ENCODE assay signal across 7 mouse cellular contexts in genomic region chr5:31452562-31452878, GRCm38 (mm10). TPM values are rescaled to one million over a fixed set of nuclear protein-coding genes. Genes with fewer than 3 reads are reported as not detected.
DNase-seq lines count a peak whose midpoint lies in the region; ATAC-seq lines count a peak whose summit lies in the region.

No protein-coding gene starts in this region.

- no peaks in the 10 kb centered on the region for H3K27me3 ChIP-seq in neural tube, embryonic 11.5 days (ENCODE audit: control insufficient read depth, insufficient read depth, low read length)
- H3K27me3 ChIP-seq in forebrain, embryonic 12.5 days = no peaks in the 10 kb centered on the region
- H3K27me3 ChIP-seq in liver, embryonic 13.5 days = no peaks in the 10 kb centered on the region
- H3K27me3 ChIP-seq in stomach, embryonic 16.5 days (ENCODE audit: control insufficient read depth, insufficient read depth, low read length) = no peaks in the 10 kb centered on the region

- H3K4me3 ChIP-seq in neural tube, embryonic 11.5 days (ENCODE audit: low read depth, low read length) = peak overlapping the region; percentile 46
- H3K4me3 ChIP-seq in forebrain, embryonic 12.5 days (replicated peaks) = peak overlapping the region; percentile 51
- H3K4me3 ChIP-seq in liver, embryonic 13.5 days (replicated peaks) = peak overlapping the region; percentile 71
- H3K4me3 ChIP-seq in stomach, embryonic 16.5 days (replicated peaks; ENCODE audit: low read length) = peak overlapping the region; percentile 67

- peak overlapping the region; percentile 31 for H3K9ac ChIP-seq in neural tube, embryonic 11.5 days (ENCODE audit: low read length)
- H3K9ac ChIP-seq in forebrain, embryonic 12.5 days = peak overlapping the region; percentile 75
- peak overlapping the region; percentile 81 for H3K9ac ChIP-seq in liver, embryonic 13.5 days
- H3K9ac ChIP-seq in stomach, embryonic 16.5 days (ENCODE audit: low read length) = peak overlapping the region; percentile 71

- no peak; the same call in 1 of the 2 replicates for ATAC-seq in neural tube, embryonic 11.5 days (ENCODE audit: insufficient read depth, low FRiP score, low TSS enrichment)
- no peak; the same call in 1 of the 2 replicates for ATAC-seq in forebrain, embryonic 12.5 days (ENCODE audit: low FRiP score)
- ATAC-seq in liver, embryonic 13.5 days (ENCODE audit: low read depth) = peak; percentile 59
- ATAC-seq in stomach, embryonic 16.5 days (ENCODE audit: insufficient read depth, low FRiP score) = no peak

- H3K4me2 ChIP-seq in neural tube, embryonic 11.5 days (ENCODE audit: low read depth) = peak overlapping the region; percentile 77
- H3K4me2 ChIP-seq in forebrain, embryonic 12.5 days = peak overlapping the region; percentile 73
- H3K4me2 ChIP-seq in liver, embryonic 13.5 days = peak overlapping the region; percentile 90
- peak overlapping the region; percentile 83 for H3K4me2 ChIP-seq in stomach, embryonic 16.5 days (ENCODE audit: low read depth, low read length)

- peaks cover 5% of the 10 kb centered on the region for H3K4me1 ChIP-seq in neural tube, embryonic 11.5 days (ENCODE audit: control insufficient read depth, insufficient read depth, low read length)
- peaks cover 14% of the 10 kb centered on the region for H3K4me1 ChIP-seq in forebrain, embryonic 12.5 days
- H3K4me1 ChIP-seq in liver, embryonic 13.5 days (replicated peaks) = peaks cover 23% of the 10 kb centered on the region
- H3K4me1 ChIP-seq in stomach, embryonic 16.5 days (ENCODE audit: control insufficient read depth, insufficient read depth, low read length) = peaks cover 9% of the 10 kb centered on the region

- under 1% methylated on average over 11 of the region's 11 CpGs for WGBS in neural tube, embryonic 11.5 days
- WGBS in forebrain, embryonic 12.5 days = 0% methylated on average over 11 of the region's 11 CpGs
- WGBS in liver, embryonic 13.5 days (ENCODE audit: insufficient replicate concordance) = 0% methylated on average over 11 of the region's 11 CpGs
- under 1% methylated on average over 11 of the region's 11 CpGs for WGBS in stomach, embryonic 16.5 days

- H3K9me3 ChIP-seq in neural tube, embryonic 11.5 days (ENCODE audit: control insufficient read depth, low read length) = no peaks in the 10 kb centered on the region
- H3K9me3 ChIP-seq in forebrain, embryonic 12.5 days = no peaks in the 10 kb centered on the region
- no peaks in the 10 kb centered on the region for H3K9me3 ChIP-seq in liver, embryonic 13.5 days (replicated peaks)
- no peaks in the 10 kb centered on the region for H3K9me3 ChIP-seq in stomach, embryonic 16.5 days (replicated peaks; ENCODE audit: control insufficient read depth, low read length)

- H3K27ac ChIP-seq in neural tube, embryonic 11.5 days (ENCODE audit: low read depth, low read length) = no peak overlapping the region
- no peak overlapping the region for H3K27ac ChIP-seq in forebrain, embryonic 12.5 days
- H3K27ac ChIP-seq in liver, embryonic 13.5 days = peak overlapping the region; percentile 66; the same call in 1 of the 2 replicates
- peak overlapping the region; percentile 57 for H3K27ac ChIP-seq in stomach, embryonic 16.5 days (ENCODE audit: low read length)

- H3K36me3 ChIP-seq in neural tube, embryonic 11.5 days (ENCODE audit: control insufficient read depth, insufficient read depth, low read length) = no peaks in the 10 kb centered on the region
- H3K36me3 ChIP-seq in forebrain, embryonic 12.5 days (replicated peaks) = no peaks in the 10 kb centered on the region
- no peaks in the 10 kb centered on the region for H3K36me3 ChIP-seq in liver, embryonic 13.5 days
- H3K36me3 ChIP-seq in stomach, embryonic 16.5 days (ENCODE audit: control insufficient read depth, insufficient read depth, low read length) = no peaks in the 10 kb centered on the region

- DNase-seq in neural tube, embryonic 11.5 days (ENCODE audit: low spot score) = no peak
- DNase-seq in neural tube, embryonic 10.5 days (ENCODE audit: extremely low spot score, low spot score) = no peak
- no peak for DNase-seq in liver, embryonic 13.5 days
- DNase-seq in spleen, postnatal 36 days (ENCODE audit: low spot score in 2 of 2) = no peak
- no peak for DNase-seq in gastrocnemius, adult 18-20 months (ENCODE audit: low spot score)

RNA-seq across cellular contexts. Expression of gene Zfp512, which starts 0.3 kb away (rescaled TPM):
- polyA plus RNA-seq in neural tube, embryonic 11.5 days (2014; fragmentation: Nextera tagmentation; extraction: Ambion mirVana) = 72.2 and 77.5 TPM in 2 replicates
- 93.9 and 100 TPM in 2 replicates for polyA plus RNA-seq in forebrain, embryonic 12.5 days (2016; fragmentation: Nextera tagmentation; extraction: Ambion mirVana)
- 14.5 and 16.3 TPM in 2 replicates for polyA plus RNA-seq in liver, embryonic 13.5 days (2015; fragmentation: Nextera tagmentation; extraction: Ambion mirVana)
- 40.6 and 42.9 TPM in 2 replicates for polyA plus RNA-seq in stomach, embryonic 16.5 days (2015; fragmentation: Nextera tagmentation; extraction: Ambion mirVana)
- total RNA-seq in gastrocnemius, adult 18-20 months (2021) = 10 to 100 TPM; 10.5 to 14.0 TPM

RNA-seq across cellular contexts. Expression of gene 4930548H24Rik, which starts 33.0 kb away (rescaled TPM):
- 0.30 TPM in 1 of 2 replicates, not detected in the other for polyA plus RNA-seq in neural tube, embryonic 11.5 days (2014; fragmentation: Nextera tagmentation; extraction: Ambion mirVana)
- not detected in 2 replicates for polyA plus RNA-seq in forebrain, embryonic 12.5 days (2016; fragmentation: Nextera tagmentation; extraction: Ambion mirVana)
- not detected in 2 replicates for polyA plus RNA-seq in liver, embryonic 13.5 days (2015; fragmentation: Nextera tagmentation; extraction: Ambion mirVana)
- not detected in 2 replicates for polyA plus RNA-seq in stomach, embryonic 16.5 days (2015; fragmentation: Nextera tagmentation; extraction: Ambion mirVana)
- not detected for total RNA-seq in gastrocnemius, adult 18-20 months (2021)

RNA-seq across cellular contexts. Expression of gene Gpn1, which starts 42.0 kb away (rescaled TPM):
- 74.5 and 74.6 TPM in 2 replicates for polyA plus RNA-seq in neural tube, embryonic 11.5 days (2014; fragmentation: Nextera tagmentation; extraction: Ambion mirVana)
- 78.7 and 79.3 TPM in 2 replicates for polyA plus RNA-seq in forebrain, embryonic 12.5 days (2016; fragmentation: Nextera tagmentation; extraction: Ambion mirVana)
- 26.3 and 26.7 TPM in 2 replicates for polyA plus RNA-seq in liver, embryonic 13.5 days (2015; fragmentation: Nextera tagmentation; extraction: Ambion mirVana)
- 49.2 and 52.9 TPM in 2 replicates for polyA plus RNA-seq in stomach, embryonic 16.5 days (2015; fragmentation: Nextera tagmentation; extraction: Ambion mirVana)
- 10 to 100 TPM; 18.6 to 19.2 TPM for total RNA-seq in gastrocnemius, adult 18-20 months (2021)

Comparison
In these comparisons a context has a peak if more than half of its experiments do, and no peak if none do; other contexts are left out.
1. H3K27ac ChIP-seq: peak in liver, embryonic 13.5 days (single experiment) and stomach, embryonic 16.5 days (single experiment); none in neural tube, embryonic 11.5 days (single experiment) and forebrain, embryonic 12.5 days (single experiment).
2. H3K9ac ChIP-seq: peak in every context shown above with its lines; median percentile 81 in liver, embryonic 13.5 days; 75 in forebrain, embryonic 12.5 days; 71 in stomach, embryonic 16.5 days; 31 in neural tube, embryonic 11.5 days.
3. Peak in every context shown above with its lines, with median percentiles within 50 percentile points of each other: H3K4me2 ChIP-seq and H3K4me3 ChIP-seq.